Mouse (Mus musculus) forebrain, embryonic 14.5 days (tissue): ENCODE measurements at regions not wholly inside any gene's neighbourhood (a gene's known extent, or its start where the extent isn't known, plus 50 kb on each side); places are given as distances from the start of the nearest gene placed in this dataset.
A peak's percentile ranks its signal among the peaks of the same experiment; 100 is the strongest.
"Not testable (repeated sequence)": the region's sequence is repeated elsewhere in the genome, so short reads cannot be mapped to it uniquely, and the experiment has no call there.

Experiments
- ATAC-seq: fragments of 200-750 bp; cut with Nextera tagmentation; 2 replicates; pipeline ENCODE4 v1.8.0; 2017; ENCODE audit warnings: mild to moderate bottlenecking, moderate library complexity
- DNase-seq: peaks from one replicate; pipeline ENCODE4 v3.0.0-alpha.2; 2015; ENCODE audit warnings: low spot score
- H3K27ac ChIP-seq: fragments of 300-500 bp; sonication (generic); 2 replicates; pipeline ENCODE4 v1.5.1; 2014; ENCODE audit warnings: low read depth, mild to moderate bottlenecking, control low read depth, low read length, moderate library complexity
- H3K27me3 ChIP-seq: fragments of 300-500 bp; sonication (generic); replicated peaks from 2 replicates; pipeline ENCODE4 v1.6.1; 2014; ENCODE audit warnings: low read length, control low read depth, mixed read lengths; ENCODE audit not compliant: control insufficient read depth, insufficient read depth
- H3K36me3 ChIP-seq: fragments of 300-500 bp; sonication (generic); 2 replicates; pipeline ENCODE4 v1.6.1; 2014; ENCODE audit warnings: low read length, control low read depth; ENCODE audit not compliant: control insufficient read depth, insufficient read depth
- H3K4me1 ChIP-seq: fragments of 300-500 bp; sonication (generic); 2 replicates; pipeline ENCODE4 v1.6.1; 2014; ENCODE audit warnings: antibody characterized with exemption, low read length, control low read depth; ENCODE audit not compliant: control insufficient read depth, insufficient read depth
- H3K4me2 ChIP-seq: fragments of 300-500 bp; sonication (generic); 2 replicates; pipeline ENCODE4 v1.6.1; 2014; ENCODE audit warnings: mild to moderate bottlenecking, control low read depth, low read length
- H3K4me3 ChIP-seq: fragments of 300-500 bp; sonication (generic); 2 replicates; pipeline ENCODE4 v1.5.1; 2014; ENCODE audit warnings: low read depth, low read length, control low read depth
- H3K9ac ChIP-seq: fragments of 300-500 bp; sonication (generic); 2 replicates; pipeline ENCODE4 v1.6.1; 2014; ENCODE audit warnings: mild to moderate bottlenecking, low read length, control low read depth, moderate library complexity
- H3K9me3 ChIP-seq: fragments of 300-500 bp; sonication (generic); replicated peaks from 2 replicates; pipeline ENCODE4 v1.6.1; 2016; ENCODE audit warnings: low read length, control low read depth, mixed read lengths; ENCODE audit not compliant: control insufficient read depth
- WGBS: fragments of 180-500 bp; shearing (Covaris S2); extraction: QIAGEN DNeasy Blood & Tissue Kit; methylation state at CpG from one replicate; pipeline ENCODE4 v1.1.7; 2014; 5-methylcytosine and 5-hydroxymethylcytosine counted together

DNA sequence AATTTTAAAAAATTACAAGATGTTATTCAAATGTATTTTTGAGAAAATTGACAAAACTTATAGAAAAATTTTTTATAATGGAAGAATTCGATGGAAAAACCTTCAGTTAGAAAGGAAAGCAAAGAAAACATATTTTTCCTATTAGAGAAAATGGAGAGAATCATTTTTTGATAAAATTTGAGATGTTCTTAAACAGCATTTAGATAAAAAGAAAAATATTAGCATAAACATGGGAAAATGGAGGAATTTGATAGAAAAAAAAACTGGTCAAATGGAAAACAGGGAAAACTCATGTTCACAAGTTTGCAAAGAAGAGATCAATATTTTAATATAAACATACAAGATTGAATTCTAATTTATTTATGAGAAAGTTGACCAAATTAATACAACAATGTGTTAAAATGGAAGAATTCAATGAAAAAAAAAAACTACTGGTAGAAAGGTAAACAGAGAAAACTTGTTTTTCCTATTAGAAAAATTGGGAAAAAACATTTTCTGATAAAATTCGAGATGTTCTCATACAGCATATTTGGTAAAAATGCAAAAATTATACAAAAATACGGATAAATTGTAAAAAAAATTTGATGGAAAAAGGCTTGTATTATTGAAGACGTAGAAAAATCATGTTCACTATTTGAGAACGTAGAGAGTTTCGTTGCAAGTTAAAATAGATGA is 122.4 kb downstream of the 4932411N23Rik start:
- peak; percentile 18 for DNase-seq
- H3K9me3 ChIP-seq, H3K4me2 ChIP-seq, H3K9ac ChIP-seq, H3K4me3 ChIP-seq, H3K36me3 ChIP-seq, ATAC-seq, H3K27ac ChIP-seq, H3K4me1 ChIP-seq, H3K27me3 ChIP-seq: not testable (repeated sequence)
- WGBS = 77% methylated on average over 6 of the region's 6 CpGs

DNA sequence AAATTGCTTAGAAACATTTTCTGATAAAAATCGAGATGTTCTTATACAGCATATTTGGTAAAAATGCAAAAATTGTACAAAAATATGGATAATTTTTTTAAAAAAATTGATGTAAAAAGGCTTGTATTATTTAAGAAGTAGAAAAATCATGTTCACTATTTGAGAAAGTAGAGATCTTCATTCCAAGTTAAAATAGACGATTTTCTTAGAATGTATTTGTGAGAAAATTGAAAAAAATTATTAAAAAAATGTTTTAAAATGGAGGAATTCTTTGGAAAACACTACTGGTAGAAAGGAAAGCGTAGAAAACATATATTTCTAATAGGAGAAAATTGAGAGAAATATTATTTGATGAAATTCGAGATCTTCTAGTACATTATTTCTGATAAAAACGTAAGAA is 124.8 kb downstream of the 4932411N23Rik start:
- not testable (repeated sequence) for H3K27me3 ChIP-seq, H3K36me3 ChIP-seq
- WGBS = 87% methylated on average over 5 of the region's 5 CpGs

DNA sequence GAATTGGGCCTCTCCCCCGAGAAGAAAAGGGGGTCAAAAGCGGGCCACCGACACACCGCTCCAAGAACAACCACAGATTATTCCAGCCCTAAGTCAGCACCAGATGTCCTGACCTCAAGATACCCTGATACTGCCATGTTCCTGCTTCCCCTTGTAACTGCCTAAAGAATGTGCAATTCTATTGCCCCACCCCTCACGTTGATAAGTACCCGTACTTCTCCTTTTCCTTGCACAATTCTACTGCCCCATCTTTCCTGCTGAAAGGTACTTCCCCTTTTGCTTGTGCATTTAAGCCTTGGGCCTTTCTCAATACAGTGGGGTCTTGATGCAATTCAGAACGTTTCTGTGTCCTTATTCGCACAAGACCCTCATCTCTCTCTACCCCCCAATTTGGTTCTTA is 130.6 kb downstream of the 4932411N23Rik start:
- not testable (repeated sequence) for H3K36me3 ChIP-seq, DNase-seq, H3K4me2 ChIP-seq, H3K4me1 ChIP-seq, H3K27ac ChIP-seq, H3K27me3 ChIP-seq, H3K9me3 ChIP-seq, ATAC-seq, H3K9ac ChIP-seq, H3K4me3 ChIP-seq
- WGBS = 90% methylated on average over 8 of the region's 8 CpGs

More for the DNA sequence above, 124.8 kb downstream of the 4932411N23Rik start:
- ATAC-seq, H3K9ac ChIP-seq, H3K4me1 ChIP-seq, H3K4me2 ChIP-seq, H3K4me3 ChIP-seq, DNase-seq, H3K27ac ChIP-seq, H3K9me3 ChIP-seq: not testable (repeated sequence)

DNA sequence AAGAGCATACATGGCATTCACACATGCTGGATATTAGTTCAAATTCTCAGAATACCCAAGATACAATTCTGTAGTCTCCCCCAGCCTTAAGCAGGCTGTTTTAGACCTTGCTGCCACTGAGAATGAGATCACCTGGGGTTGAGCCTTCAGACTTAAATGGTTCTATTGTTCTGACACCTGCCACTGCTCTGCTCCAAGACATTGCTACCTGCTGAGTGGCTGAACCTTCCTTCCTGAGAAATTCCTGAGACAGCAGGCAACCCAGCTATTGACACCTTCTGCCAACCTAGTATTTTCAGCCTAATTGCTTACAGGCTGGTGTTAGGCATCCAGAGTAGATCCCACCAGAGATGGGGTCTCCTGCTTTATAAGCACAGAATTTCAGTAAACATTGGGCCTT is 159.9 kb downstream of the 4932411N23Rik start:
- Histone ChIP-seq H3K9ac (no peak overlapping the region), H3K36me3 (no peaks in the 10 kb centered on the region), H3K4me1 (no peaks in the 10 kb centered on the region), H3K4me3 (no peak overlapping the region), H3K4me2 (no peak overlapping the region), H3K27ac (no peak overlapping the region), H3K9me3 (no peaks in the 10 kb centered on the region), H3K27me3 (no peaks in the 10 kb centered on the region)
- no peak for ATAC-seq
- DNase-seq = no peak
